Mouse (Mus musculus): ENCODE measurements around the gene Mb21d2. TPM values are rescaled to one million over a fixed set of nuclear protein-coding genes. Genes with fewer than 3 reads are reported as not detected.

Mb21d2 gene
- polyA plus RNA-seq, 1 experiment from 2014 or later: 5.8 TPM

- H3K27ac ChIP-seq: no peak overlapping the region; the same call in 1 of the 2 replicates
- no peaks in the 10 kb centered on the region for H3K9me3 ChIP-seq (replicated peaks)
- WGBS: 26% methylated on average over 11 of the region's 11 CpGs
- H3K27me3 ChIP-seq (ENCODE audit: low read depth, poor library complexity, severe bottlenecking): no peaks in the 10 kb centered on the region
- H3K4me1 ChIP-seq: peaks cover 13% of the 10 kb centered on the region
- H3K36me3 ChIP-seq: no peaks in the 10 kb centered on the region
- DNase-seq (ENCODE audit: low spot score): peak; percentile 42
- H3K4me3 ChIP-seq: no peak overlapping the region
Observed at GRCm38 (mm10) chr16:28841102-28841501, 88.4 kb downstream of the Mb21d2 start.

DNA sequence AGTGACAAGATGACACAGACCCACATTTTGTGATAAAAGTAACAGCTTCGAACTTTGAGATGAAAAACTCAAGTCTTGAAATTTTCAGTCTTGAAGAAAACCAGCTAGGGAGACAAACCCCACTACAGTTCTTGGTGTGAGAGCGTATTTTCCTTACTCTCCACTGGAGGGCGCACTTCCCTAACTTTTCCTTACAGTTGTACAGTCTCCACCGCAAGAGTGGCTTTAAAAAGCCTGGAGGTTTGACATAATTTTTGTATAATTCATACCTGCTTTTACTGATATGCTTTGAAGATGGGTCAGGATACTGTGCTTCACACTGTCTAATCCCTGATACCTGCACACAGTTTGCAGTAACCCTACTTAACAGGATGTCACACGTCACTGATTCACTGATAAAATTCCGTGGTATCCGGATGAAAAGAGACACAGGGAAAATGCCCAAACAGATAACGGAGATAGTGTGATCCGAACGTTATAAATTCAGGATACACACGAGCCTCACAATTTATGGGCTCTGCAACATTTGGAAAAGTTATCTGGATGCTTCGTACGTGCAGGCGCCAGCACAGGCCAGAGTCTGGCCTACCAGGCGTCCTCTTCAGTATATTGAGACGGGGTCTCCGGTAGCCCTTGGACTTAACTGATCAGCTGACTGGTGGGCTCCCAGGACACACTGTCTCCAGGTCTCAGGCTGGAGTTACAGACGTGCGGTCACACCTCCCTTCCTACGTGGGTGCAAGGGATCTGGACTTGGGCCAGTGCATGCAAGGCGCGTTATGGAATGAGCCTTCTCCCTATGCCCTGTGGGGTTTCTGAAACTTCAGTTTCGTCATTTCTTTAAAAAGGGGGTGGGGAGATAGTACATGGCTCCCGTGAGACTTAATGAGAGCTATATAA lies 89.1 kb downstream of the Mb21d2 start:
- Histone ChIP-seq H3K4me1 (peaks cover 14% of the 10 kb centered on the region), H3K27me3 (ENCODE audit: low read depth, poor library complexity, severe bottlenecking) (no peaks in the 10 kb centered on the region), H3K36me3 (no peaks in the 10 kb centered on the region), H3K4me3 (no peak overlapping the region), H3K9me3 (replicated peaks) (no peaks in the 10 kb centered on the region), H3K27ac (no peak overlapping the region)
- 63% methylated on average over 24 of the region's 24 CpGs for WGBS
- DNase-seq (ENCODE audit: low spot score): peak; percentile 74

- WGBS: 86% methylated on average over 9 of the region's 9 CpGs
- Histone ChIP-seq H3K4me1 (peaks cover 14% of the 10 kb centered on the region), H3K27me3 (ENCODE audit: low read depth, poor library complexity, severe bottlenecking) (no peaks in the 10 kb centered on the region), H3K4me3 (no peak overlapping the region), H3K9me3 (replicated peaks) (no peaks in the 10 kb centered on the region), H3K36me3 (no peaks in the 10 kb centered on the region), H3K27ac (no peak overlapping the region)
- no peak for DNase-seq (ENCODE audit: low spot score)
Observed at GRCm38 (mm10) chr16:28839575-28839974, 89.9 kb downstream of the Mb21d2 start.

DNA sequence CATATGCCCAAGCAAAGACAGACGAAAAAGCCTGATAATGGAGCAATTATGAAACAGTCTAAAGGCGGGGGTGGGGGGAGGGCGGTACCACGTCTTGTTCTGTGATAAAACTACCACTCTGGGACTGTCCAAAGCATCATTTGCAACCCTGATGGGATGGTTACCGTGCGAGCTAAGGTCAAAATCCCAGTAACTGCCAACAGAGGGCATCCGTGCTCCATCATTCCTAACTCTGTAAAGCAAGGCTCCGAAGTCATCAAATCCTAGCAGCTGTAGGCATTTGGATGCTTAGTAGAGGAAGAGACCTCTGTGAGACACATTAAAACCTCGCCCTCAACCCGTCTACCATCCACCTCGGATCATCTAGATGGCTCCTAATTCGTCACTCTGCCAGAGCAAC lies 91.5 kb downstream of the Mb21d2 start:
- no peaks in the 10 kb centered on the region for H3K36me3 ChIP-seq
- no peak overlapping the region for H3K4me3 ChIP-seq
- no peaks in the 10 kb centered on the region for H3K9me3 ChIP-seq (replicated peaks)
- H3K27me3 ChIP-seq (ENCODE audit: low read depth, poor library complexity, severe bottlenecking): no peaks in the 10 kb centered on the region
- H3K4me1 ChIP-seq: peaks cover 14% of the 10 kb centered on the region
- 23% methylated on average over 12 of the region's 12 CpGs for WGBS
- no peak overlapping the region for H3K27ac ChIP-seq
- DNase-seq (ENCODE audit: low spot score): peak; percentile 61

- peaks cover 12% of the 10 kb centered on the region for H3K36me3 ChIP-seq
- no peak for DNase-seq (ENCODE audit: low spot score)
- no peak overlapping the region for H3K27ac ChIP-seq
- H3K27me3 ChIP-seq (ENCODE audit: low read depth, poor library complexity, severe bottlenecking): no peaks in the 10 kb centered on the region
- no peak overlapping the region for H3K4me3 ChIP-seq
- peaks cover 3% of the 10 kb centered on the region; the same call in 1 of the 2 replicates for H3K4me1 ChIP-seq
- WGBS: 93% methylated on average over 12 of the region's 12 CpGs
- H3K9me3 ChIP-seq (replicated peaks): no peaks in the 10 kb centered on the region
Observed at GRCm38 (mm10) chr16:28832085-28832635, 97.3 kb downstream of the Mb21d2 start.

- H3K4me3 ChIP-seq: no peak overlapping the region
- H3K27me3 ChIP-seq (ENCODE audit: low read depth, poor library complexity, severe bottlenecking): no peaks in the 10 kb centered on the region
- no peaks in the 10 kb centered on the region for H3K4me1 ChIP-seq
- WGBS: 91% methylated on average over 10 of the region's 10 CpGs
- no peak for DNase-seq (ENCODE audit: low spot score)
- no peak overlapping the region for H3K27ac ChIP-seq
- H3K36me3 ChIP-seq: peaks cover 18% of the 10 kb centered on the region
- no peaks in the 10 kb centered on the region for H3K9me3 ChIP-seq (replicated peaks)
Observed at GRCm38 (mm10) chr16:28829263-28829955, 100.1 kb downstream of the Mb21d2 start.

DNA sequence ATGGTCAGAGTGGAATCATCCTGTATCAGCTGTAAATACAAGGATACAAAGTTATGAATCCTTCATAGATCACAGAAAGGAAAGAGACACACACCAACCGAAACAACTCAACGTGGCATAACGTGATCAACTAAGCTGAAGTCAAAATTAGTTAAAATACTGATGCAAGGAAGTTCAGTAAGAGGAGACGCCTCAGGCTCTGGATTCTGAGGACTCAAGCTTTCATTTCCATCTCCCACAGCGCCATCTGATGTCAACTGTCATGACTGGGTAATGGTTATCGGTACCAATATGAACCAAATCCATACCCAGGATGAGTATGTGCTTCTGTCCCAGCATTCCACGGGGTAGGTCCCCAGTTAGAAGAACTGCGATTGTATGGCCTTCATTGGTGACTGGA lies 104.7 kb downstream of the Mb21d2 start:
- Histone ChIP-seq H3K36me3 (peaks cover 18% of the 10 kb centered on the region), H3K27ac (no peak overlapping the region), H3K27me3 (ENCODE audit: low read depth, poor library complexity, severe bottlenecking) (no peaks in the 10 kb centered on the region), H3K4me1 (no peaks in the 10 kb centered on the region), H3K4me3 (no peak overlapping the region), H3K9me3 (replicated peaks) (no peaks in the 10 kb centered on the region)
- WGBS: 95% methylated on average over 8 of the region's 8 CpGs
- DNase-seq (ENCODE audit: low spot score): no peak

GRCm38 (mm10) chr16:28821774-28822173 lies 107.7 kb downstream of the Mb21d2 start:
- no peak overlapping the region for H3K4me3 ChIP-seq

DNA sequence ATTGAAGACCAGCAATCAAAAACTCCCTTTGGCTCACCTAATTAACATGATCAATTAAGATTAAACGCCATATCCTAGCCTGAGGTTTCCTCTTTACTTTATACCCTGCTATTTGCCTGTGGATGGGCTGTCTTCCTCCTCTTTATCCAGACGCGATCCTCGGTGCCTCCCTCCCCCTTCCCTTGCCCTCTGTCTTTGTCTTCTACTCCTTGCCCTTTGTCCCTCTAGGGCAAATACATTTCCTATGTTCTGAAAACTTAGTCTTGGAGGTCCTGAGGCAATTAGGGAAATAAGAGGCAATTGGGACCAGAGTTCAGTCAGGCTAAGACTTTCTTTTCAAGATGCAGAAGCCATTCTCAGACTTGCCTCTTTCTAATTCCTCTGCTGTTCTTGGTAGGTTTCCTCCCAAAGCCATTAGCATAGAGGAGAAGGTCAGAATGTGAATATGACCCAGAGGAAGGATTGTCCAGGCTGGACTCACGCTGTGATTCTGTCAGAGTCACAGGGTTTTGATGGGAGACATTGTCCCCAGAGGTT lies 110.7 kb downstream of the Mb21d2 start:
- no peaks in the 10 kb centered on the region for H3K36me3 ChIP-seq
- no peak for DNase-seq (ENCODE audit: low spot score)
- WGBS: 62% methylated on average over 5 of the region's 5 CpGs
- H3K9me3 ChIP-seq (replicated peaks): no peaks in the 10 kb centered on the region
- no peaks in the 10 kb centered on the region for H3K4me1 ChIP-seq
- no peak overlapping the region for H3K4me3 ChIP-seq
- H3K27me3 ChIP-seq (ENCODE audit: low read depth, poor library complexity, severe bottlenecking): no peaks in the 10 kb centered on the region
- H3K27ac ChIP-seq: no peak overlapping the region

More at GRCm38 (mm10) chr16:28821774-28822173, 107.7 kb downstream of the Mb21d2 start:
- H3K27ac ChIP-seq: no peak overlapping the region
- peaks cover 5% of the 10 kb centered on the region for H3K36me3 ChIP-seq
- H3K4me1 ChIP-seq: no peaks in the 10 kb centered on the region
- H3K27me3 ChIP-seq (ENCODE audit: low read depth, poor library complexity, severe bottlenecking): no peaks in the 10 kb centered on the region
- DNase-seq (ENCODE audit: low spot score): no peak
- H3K9me3 ChIP-seq (replicated peaks): no peaks in the 10 kb centered on the region
- WGBS: 77% methylated on average over 6 of the region's 6 CpGs

DNA sequence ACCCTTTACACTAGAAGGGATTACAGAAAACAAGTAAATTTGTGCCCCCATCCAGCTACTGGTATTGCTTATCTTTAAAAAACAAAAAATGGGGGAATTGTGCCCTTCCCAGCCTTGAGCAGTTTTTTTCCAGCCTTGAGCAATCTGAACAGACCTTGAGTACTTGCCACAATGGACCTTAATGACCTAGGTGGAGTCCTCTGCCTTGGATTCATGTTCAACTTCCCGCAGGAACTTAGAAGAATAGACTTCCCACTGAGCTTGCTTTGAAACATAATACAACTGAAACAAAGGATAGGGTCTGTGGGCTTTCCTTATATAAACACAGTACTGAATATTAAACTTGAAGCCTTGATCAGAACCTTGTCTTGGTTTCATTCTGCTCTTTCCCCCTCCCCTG lies 116.2 kb downstream of the Mb21d2 start:
- no peaks in the 10 kb centered on the region for H3K4me1 ChIP-seq
- no peak overlapping the region for H3K27ac ChIP-seq
- H3K27me3 ChIP-seq (ENCODE audit: low read depth, poor library complexity, severe bottlenecking): no peaks in the 10 kb centered on the region
- 94% methylated on average over 1 of the region's 1 CpGs for WGBS
- no peak for DNase-seq (ENCODE audit: low spot score)
- H3K4me3 ChIP-seq: no peak overlapping the region
- H3K36me3 ChIP-seq: no peaks in the 10 kb centered on the region
- H3K9me3 ChIP-seq (replicated peaks): peaks cover 4% of the 10 kb centered on the region; the same call in 1 of the 2 replicates

- Histone ChIP-seq H3K27ac (no peak overlapping the region), H3K9me3 (replicated peaks) (peaks cover 4% of the 10 kb centered on the region; the same call in 1 of the 2 replicates), H3K27me3 (ENCODE audit: low read depth, poor library complexity, severe bottlenecking) (no peaks in the 10 kb centered on the region), H3K4me3 (no peak overlapping the region), H3K36me3 (no peaks in the 10 kb centered on the region), H3K4me1 (no peaks in the 10 kb centered on the region)
- DNase-seq (ENCODE audit: low spot score): no peak
- 39% methylated on average over 1 of the region's 1 CpGs for WGBS
Observed at GRCm38 (mm10) chr16:28809089-28809488, 120.4 kb downstream of the Mb21d2 start.

- H3K9me3 ChIP-seq (replicated peaks): no peaks in the 10 kb centered on the region
- H3K27ac ChIP-seq: no peak overlapping the region
- H3K27me3 ChIP-seq (ENCODE audit: low read depth, poor library complexity, severe bottlenecking): no peaks in the 10 kb centered on the region
- WGBS: 3% methylated on average over 4 of the region's 4 CpGs
- H3K4me1 ChIP-seq: no peaks in the 10 kb centered on the region
- no peak overlapping the region for H3K4me3 ChIP-seq
- peak; percentile 64 for DNase-seq (ENCODE audit: low spot score)
- H3K36me3 ChIP-seq: no peaks in the 10 kb centered on the region
Observed at GRCm38 (mm10) chr16:28793115-28793514, 136.4 kb downstream of the Mb21d2 start.

Measured in limb, embryonic 10.5 days (tissue).